Mouse (Mus musculus): ENCODE results near the gene Gm20388. TPM values are rescaled to one million over a fixed set of nuclear protein-coding genes. Genes with fewer than 3 reads are reported as not detected.

Gm20388 gene
- total and polyA plus RNA-seq, 2 experiments from 2014 or later = 51.3 TPM; not detected in 1

DNA sequence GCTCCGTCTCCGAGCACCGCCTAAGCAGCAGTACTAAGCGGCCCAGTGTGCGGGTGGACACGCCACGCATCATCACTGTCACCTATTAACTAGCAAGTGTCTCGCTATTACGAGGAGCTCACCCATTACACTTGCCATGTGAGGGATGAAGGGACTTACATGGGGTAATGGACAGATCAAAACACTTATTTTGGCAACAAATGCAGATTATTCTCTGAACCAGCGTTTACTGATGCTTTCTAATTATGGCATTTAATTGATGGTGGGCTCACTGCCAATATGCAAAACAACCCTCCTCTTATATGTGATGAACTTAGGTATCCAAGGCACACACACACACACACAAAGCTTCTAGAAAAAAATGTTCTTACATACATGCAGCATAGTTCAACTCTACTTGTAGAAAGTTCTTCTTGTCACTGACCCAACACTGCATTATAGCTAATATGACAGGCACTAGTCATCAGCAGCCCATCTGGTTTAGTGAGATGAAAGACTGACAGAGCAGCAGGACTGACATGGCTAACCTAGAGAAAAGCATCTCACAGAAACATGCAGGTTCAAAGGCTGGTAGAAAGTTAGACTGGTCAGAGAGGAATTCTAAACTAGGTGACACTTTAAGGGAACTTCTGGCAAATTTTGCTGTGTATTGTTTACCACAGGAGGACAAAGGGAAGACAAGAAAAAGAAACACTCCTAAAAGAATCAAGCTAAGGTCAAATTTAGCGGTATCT is 3128.9 kb downstream of the Gm20388 start:
- H3K36me3 ChIP-seq (ENCODE audit: insufficient read depth) = no peaks in the 10 kb centered on the region; the same call in 1 of the 2 replicates
- WGBS = 14% methylated on average over 11 of the region's 11 CpGs
- ATAC-seq (no peak), DNase-seq (no peak)
- peaks cover 22% of the 10 kb centered on the region for H3K4me1 ChIP-seq (ENCODE audit: insufficient read depth)
- H3K27me3 ChIP-seq (ENCODE audit: insufficient read depth, low read length) = no peaks in the 10 kb centered on the region
- H3K9ac ChIP-seq = no peak overlapping the region
- no peak overlapping the region for H3K27ac ChIP-seq (ENCODE audit: low read depth, low read length)
- TF ChIP-seq CTCF (IDR thresholded peaks at IDR 0.05; ENCODE audit: low read depth) = no peak
- H3K9me3 ChIP-seq (ENCODE audit: low read length) = no peaks in the 10 kb centered on the region
- H3K4me2 ChIP-seq (ENCODE audit: low read depth) = peak overlapping the region; percentile 71
- peak overlapping the region; percentile 99; the same call in 1 of the 2 replicates for H3K4me3 ChIP-seq (ENCODE audit: low read depth, low read length)

DNA sequence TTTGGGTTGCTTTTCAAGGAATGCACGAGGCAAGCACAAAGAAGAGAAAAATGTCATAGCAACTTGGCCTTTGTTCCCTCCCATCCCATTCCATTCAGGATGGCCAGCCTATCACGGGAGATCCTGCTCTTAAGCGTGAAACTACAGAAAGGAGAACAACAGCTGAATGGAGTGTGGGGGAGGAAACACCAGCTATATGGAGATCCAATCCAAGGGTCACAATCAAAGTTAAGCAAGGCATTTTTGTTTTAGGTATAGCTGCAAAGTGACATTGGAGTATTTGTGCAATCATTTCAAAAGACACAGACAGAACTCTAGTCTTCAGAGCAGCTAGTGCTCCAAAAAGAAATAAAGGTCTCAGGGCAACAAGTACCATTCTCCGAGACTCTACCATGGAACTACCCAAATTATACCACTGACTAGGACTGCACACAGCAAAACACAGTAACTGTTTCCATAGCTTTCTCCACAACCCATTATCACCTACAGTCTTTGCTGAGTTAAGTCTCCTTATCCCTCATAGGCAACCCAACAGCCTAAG is 3129.5 kb downstream of the Gm20388 start:
- DNase-seq = no peak
- Histone ChIP-seq H3K27ac (ENCODE audit: low read depth, low read length) (no peak overlapping the region), H3K27me3 (ENCODE audit: insufficient read depth, low read length) (no peaks in the 10 kb centered on the region), H3K9ac (peak overlapping the region; percentile 96), H3K4me1 (ENCODE audit: insufficient read depth) (peaks cover 22% of the 10 kb centered on the region), H3K4me3 (ENCODE audit: low read depth, low read length) (peak overlapping the region; percentile 99), H3K36me3 (ENCODE audit: insufficient read depth) (no peaks in the 10 kb centered on the region; the same call in 1 of the 2 replicates), H3K4me2 (ENCODE audit: low read depth) (peak overlapping the region; percentile 71), H3K9me3 (ENCODE audit: low read length) (no peaks in the 10 kb centered on the region)
- 3% methylated on average over 4 of the region's 4 CpGs for WGBS
- no peak for TF ChIP-seq CTCF (IDR thresholded peaks at IDR 0.05; ENCODE audit: low read depth)
- no peak for ATAC-seq

- ATAC-seq (no peak), DNase-seq (peak; percentile 73)
- H3K36me3 ChIP-seq (ENCODE audit: insufficient read depth) = no peaks in the 10 kb centered on the region; the same call in 1 of the 2 replicates
- H3K4me2 ChIP-seq (ENCODE audit: low read depth) = peak overlapping the region; percentile 71
- H3K4me1 ChIP-seq (ENCODE audit: insufficient read depth) = peaks cover 22% of the 10 kb centered on the region
- H3K4me3 ChIP-seq (ENCODE audit: low read depth, low read length) = peak overlapping the region; percentile 99
- TF ChIP-seq CTCF (IDR thresholded peaks at IDR 0.05; ENCODE audit: low read depth) = peak; percentile 24; the same call in 1 of the 2 replicates
- peak overlapping the region; percentile 97 for H3K27ac ChIP-seq (ENCODE audit: low read depth, low read length)
- WGBS = 2% methylated on average over 64 of the region's 71 CpGs
- no peaks in the 10 kb centered on the region for H3K27me3 ChIP-seq (ENCODE audit: insufficient read depth, low read length)
- no peaks in the 10 kb centered on the region for H3K9me3 ChIP-seq (ENCODE audit: low read length)
- H3K9ac ChIP-seq = peak overlapping the region; percentile 96
These were observed 3130.6 kb downstream of the Gm20388 start for GRCm38 (mm10) chr8:123041008-123041773.

GRCm38 (mm10) chr8:123041774-123042105 is 3131.1 kb downstream of the Gm20388 start:
- Histone ChIP-seq H3K4me2 (ENCODE audit: low read depth) (peak overlapping the region; percentile 71), H3K27me3 (ENCODE audit: insufficient read depth, low read length) (no peaks in the 10 kb centered on the region), H3K9me3 (ENCODE audit: low read length) (no peaks in the 10 kb centered on the region), H3K4me1 (ENCODE audit: insufficient read depth) (peaks cover 22% of the 10 kb centered on the region), H3K9ac (peak overlapping the region; percentile 96), H3K36me3 (ENCODE audit: insufficient read depth) (no peaks in the 10 kb centered on the region; the same call in 1 of the 2 replicates), H3K4me3 (ENCODE audit: low read depth, low read length) (peak overlapping the region; percentile 99), H3K27ac (ENCODE audit: low read depth, low read length) (peak overlapping the region; percentile 97)
- no peak for ATAC-seq
- no peak for DNase-seq
- TF ChIP-seq CTCF (IDR thresholded peaks at IDR 0.05; ENCODE audit: low read depth) = no peak
- WGBS = under 1% methylated on average over 45 of the region's 60 CpGs

GRCm38 (mm10) chr8:123042158-123042973 is 3131.7 kb downstream of the Gm20388 start, which contains the start of gene Ankrd11:
TSS of gene Ankrd11 (minus strand) at chr8:123042277.
- under 1% methylated on average over 79 of the region's 91 CpGs for WGBS
- Histone ChIP-seq H3K4me1 (ENCODE audit: insufficient read depth) (peaks cover 22% of the 10 kb centered on the region), H3K4me3 (ENCODE audit: low read depth, low read length) (peak within 1 kb of the TSS; percentile 99), H3K9me3 (ENCODE audit: low read length) (no peaks in the 10 kb centered on the region), H3K27ac (ENCODE audit: low read depth, low read length) (peak within 1 kb of the TSS; percentile 97), H3K27me3 (ENCODE audit: insufficient read depth, low read length) (no peaks in the 10 kb centered on the region), H3K36me3 (ENCODE audit: insufficient read depth) (no peaks in the 10 kb centered on the region; the same call in 1 of the 2 replicates), H3K9ac (peak within 1 kb of the TSS; percentile 96), H3K4me2 (ENCODE audit: low read depth) (peak within 1 kb of the TSS; percentile 71)
- peak; percentile 100 for DNase-seq
- ATAC-seq = peak; percentile 97
- peak; percentile 54 for TF ChIP-seq CTCF (IDR thresholded peaks at IDR 0.05; ENCODE audit: low read depth)

DNA sequence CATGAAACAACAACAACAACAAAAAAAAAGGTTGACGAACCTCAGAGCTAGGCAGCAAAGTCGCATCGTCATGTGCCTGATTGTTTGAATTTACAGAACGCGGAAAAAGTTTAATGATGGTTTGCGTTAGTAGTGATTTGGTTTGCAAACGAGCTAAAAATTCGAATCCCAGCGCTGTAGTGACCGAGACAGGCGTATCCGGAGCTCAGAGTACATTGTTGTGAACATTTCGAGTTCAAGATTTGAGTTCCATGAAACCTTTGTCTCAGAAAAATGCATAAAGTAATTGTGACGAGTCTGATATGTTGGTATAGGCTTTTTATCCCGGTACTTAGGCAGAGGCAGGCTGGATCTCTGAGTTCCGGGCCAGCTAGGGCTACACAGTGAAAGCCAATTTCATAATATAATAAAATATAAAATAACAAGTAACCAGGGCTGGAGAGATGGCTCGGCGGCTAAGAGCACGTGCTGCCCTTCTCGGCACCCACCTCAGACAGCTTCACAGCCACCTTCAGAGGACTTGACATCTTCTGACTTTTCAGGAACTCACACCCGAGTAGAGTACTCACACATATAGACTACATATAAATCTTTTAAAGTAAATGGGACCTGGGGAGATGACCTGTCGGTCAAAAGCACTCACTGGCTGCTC is 3132.5 kb downstream of the Gm20388 start:
- no peak for TF ChIP-seq CTCF (IDR thresholded peaks at IDR 0.05; ENCODE audit: low read depth)
- H3K4me1 ChIP-seq (ENCODE audit: insufficient read depth) = peaks cover 22% of the 10 kb centered on the region
- no peaks in the 10 kb centered on the region for H3K27me3 ChIP-seq (ENCODE audit: insufficient read depth, low read length)
- no peaks in the 10 kb centered on the region for H3K9me3 ChIP-seq (ENCODE audit: low read length)
- H3K36me3 ChIP-seq (ENCODE audit: insufficient read depth) = no peaks in the 10 kb centered on the region; the same call in 1 of the 2 replicates
- WGBS = 23% methylated on average over 22 of the region's 22 CpGs
- H3K4me3 ChIP-seq (ENCODE audit: low read depth, low read length) = peak overlapping the region; percentile 99
- no peak for ATAC-seq
- no peak for DNase-seq
- H3K4me2 ChIP-seq (ENCODE audit: low read depth) = peak overlapping the region; percentile 62
- peak overlapping the region; percentile 87 for H3K9ac ChIP-seq
- H3K27ac ChIP-seq (ENCODE audit: low read depth, low read length) = peak overlapping the region; percentile 97

All from forebrain, postnatal 0 days (tissue).